Mouse (Mus musculus) gonadal fat pad, adult 2 months (tissue): ENCODE measurements at regions not wholly inside any gene's neighbourhood (a gene's known extent, or its start where the extent isn't known, plus 50 kb on each side); places are given as distances from the start of the nearest gene placed in this dataset.
"Not testable (repeated sequence)": the region's sequence is repeated elsewhere in the genome, so short reads cannot be mapped to it uniquely, and the experiment has no call there.

Source experiments
- DNase-seq: peaks from one replicate; pipeline ENCODE4 v3.0.0-alpha.2; 2012; ENCODE audit warnings: low read depth

DNA sequence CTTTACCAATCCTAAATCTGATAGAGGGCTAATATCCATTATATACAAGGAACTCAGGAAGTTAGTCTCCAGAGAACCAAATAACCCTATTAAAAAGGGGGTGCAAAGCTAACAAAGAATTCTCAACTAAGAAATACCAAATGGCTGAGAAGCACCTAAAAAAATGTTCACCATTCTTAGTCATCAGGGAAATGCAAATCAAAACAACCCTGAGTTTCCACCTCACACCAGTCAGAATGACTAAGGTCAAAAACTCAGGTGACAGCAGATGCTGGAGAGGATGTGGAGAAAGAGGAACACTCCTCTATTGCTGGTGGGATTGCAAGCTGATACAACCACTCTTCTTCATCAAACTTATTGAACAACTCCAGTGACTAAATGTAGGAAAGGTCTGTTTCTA lies 154.9 kb upstream of the Intu start:
- not testable (repeated sequence) for DNase-seq

DNA sequence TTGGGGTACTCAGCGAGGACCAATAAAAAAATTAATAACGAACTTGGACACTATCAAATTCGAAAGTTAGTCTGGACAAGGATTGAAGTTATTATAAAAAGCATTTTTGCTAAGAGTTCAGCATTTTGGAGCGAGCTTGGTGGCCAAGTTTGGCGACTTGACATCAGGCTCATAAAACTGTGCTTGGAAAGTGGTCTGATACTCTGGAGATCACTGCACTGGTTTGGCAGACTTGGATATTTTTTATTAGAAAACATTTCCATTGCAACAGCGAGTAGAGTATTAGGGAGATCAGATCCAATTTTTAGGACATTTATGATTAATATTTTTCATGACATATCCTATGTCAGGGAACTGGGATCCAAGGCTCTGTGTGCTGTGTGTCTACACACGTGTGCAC lies 153.7 kb upstream of the Intu start:
- DNase-seq: no peak

- DNase-seq: no peak
Measured at GRCm38 (mm10) chr3:40379063-40379462, 152.0 kb upstream of the Intu start.

- DNase-seq: no peak
Measured at GRCm38 (mm10) chr3:40391631-40392030, 139.5 kb upstream of the Intu start.

DNA sequence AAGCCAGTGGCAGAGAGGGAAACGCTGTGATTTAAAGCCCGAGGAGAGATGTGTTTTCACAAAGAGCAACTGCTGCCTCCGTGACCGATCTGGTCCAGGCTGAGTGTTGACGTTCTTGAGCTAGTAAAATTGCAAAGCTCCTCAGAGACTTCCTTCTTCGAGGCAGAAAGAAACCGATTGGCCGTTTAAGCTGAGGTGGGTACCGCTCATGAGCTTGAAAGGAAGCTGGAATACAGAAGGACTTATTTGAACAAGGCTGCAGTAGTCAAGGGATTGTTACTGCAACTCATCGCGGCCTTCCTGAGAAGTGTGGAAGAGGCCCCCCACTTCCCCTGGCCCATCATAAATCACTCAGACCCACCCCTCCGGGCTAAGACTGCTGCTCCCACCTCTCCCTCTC lies 132.9 kb upstream of the Intu start:
- DNase-seq: no peak

- no peak for DNase-seq
Measured at GRCm38 (mm10) chr3:40403402-40403801, 127.7 kb upstream of the Intu start.

DNA sequence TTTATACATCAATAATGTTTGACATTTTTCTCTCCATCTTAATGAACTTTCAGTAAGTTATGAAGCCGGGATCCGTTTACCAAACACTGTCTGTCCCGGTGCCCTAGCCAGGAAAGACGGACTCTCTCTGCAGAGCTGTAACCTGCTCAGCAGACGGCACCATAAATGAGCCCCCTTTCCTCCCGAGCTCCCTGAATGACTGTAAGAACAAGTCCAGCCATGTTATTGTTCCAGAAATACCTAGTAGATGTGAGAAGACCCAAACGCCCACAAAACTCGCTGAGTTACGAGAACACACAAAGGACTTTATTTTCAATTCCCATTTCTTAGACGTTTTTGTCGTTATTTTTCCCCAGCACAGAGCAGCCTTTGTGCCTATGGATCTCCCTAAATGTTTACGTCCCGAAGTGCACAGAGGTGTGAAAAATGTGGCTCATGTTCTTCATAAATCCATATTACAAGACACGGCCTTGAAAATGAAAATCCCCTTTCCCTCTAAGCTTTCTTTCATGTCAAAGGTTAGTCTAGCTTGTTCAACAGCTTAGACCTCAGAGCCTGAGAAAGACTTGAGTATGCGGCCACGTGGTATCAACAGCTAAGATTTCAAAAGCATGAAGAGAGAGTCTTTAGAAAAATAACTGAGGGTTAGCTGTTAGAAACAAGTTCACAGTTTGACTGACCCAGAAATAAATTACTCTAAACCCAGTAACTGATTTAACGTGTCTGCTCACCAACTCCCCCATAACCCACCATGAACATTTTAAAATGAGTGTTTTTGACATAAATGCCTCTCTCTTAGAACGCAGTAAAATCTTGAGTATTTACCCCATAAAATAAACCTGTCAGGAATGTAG lies 125.8 kb upstream of the Intu start:
- DNase-seq: no peak

GRCm38 (mm10) chr3:40405949-40406236 lies 125.2 kb upstream of the Intu start:
- DNase-seq: no peak

GRCm38 (mm10) chr3:40408921-40409488 lies 122.1 kb upstream of the Intu start:
- no peak for DNase-seq

- DNase-seq: no peak
Measured at GRCm38 (mm10) chr3:40410749-40411310, 120.3 kb upstream of the Intu start.

- not testable (repeated sequence) for DNase-seq
Measured at GRCm38 (mm10) chr3:40425183-40425844, 105.8 kb upstream of the Intu start.

DNA sequence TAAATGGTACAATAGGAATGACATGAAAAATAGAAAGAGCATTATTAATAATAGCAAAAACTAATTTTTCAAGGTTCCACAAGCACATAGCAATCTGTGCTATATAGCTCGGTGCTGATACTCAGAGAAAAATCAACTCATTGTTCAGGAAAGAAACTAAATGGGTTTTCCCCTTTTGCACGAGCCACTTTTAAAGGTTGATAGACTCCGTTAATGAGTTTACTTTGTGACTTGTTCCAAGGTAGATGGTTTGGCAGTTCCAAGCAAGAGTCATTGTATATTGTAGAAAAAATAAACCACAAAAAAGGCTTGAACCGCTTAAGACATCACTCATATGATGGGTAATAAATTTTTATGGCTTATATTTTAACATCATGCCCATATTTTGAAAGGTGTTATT lies 105.0 kb upstream of the Intu start:
- no peak for DNase-seq

- DNase-seq: no peak
Measured at GRCm38 (mm10) chr3:40428021-40428420, 103.1 kb upstream of the Intu start.

DNA sequence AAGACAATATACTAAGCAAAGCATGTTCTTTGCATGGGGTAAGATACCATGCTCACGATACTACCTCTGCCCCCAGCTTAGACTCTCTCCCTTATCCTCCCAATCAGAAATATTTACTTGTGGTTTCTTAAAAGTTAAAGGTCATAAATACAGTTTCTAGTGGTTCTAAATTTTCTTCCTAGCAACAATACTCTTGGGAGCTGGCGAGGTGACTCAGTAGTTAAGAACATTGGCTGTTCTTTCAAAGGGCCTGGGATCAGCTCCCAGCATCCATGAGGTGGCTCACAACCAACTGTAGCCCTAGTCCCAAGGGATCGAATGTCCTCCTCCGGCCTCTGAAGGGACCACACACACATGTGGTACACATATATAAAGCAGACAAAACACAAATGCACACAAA lies 92.8 kb upstream of the Intu start:
- no peak for DNase-seq

DNA sequence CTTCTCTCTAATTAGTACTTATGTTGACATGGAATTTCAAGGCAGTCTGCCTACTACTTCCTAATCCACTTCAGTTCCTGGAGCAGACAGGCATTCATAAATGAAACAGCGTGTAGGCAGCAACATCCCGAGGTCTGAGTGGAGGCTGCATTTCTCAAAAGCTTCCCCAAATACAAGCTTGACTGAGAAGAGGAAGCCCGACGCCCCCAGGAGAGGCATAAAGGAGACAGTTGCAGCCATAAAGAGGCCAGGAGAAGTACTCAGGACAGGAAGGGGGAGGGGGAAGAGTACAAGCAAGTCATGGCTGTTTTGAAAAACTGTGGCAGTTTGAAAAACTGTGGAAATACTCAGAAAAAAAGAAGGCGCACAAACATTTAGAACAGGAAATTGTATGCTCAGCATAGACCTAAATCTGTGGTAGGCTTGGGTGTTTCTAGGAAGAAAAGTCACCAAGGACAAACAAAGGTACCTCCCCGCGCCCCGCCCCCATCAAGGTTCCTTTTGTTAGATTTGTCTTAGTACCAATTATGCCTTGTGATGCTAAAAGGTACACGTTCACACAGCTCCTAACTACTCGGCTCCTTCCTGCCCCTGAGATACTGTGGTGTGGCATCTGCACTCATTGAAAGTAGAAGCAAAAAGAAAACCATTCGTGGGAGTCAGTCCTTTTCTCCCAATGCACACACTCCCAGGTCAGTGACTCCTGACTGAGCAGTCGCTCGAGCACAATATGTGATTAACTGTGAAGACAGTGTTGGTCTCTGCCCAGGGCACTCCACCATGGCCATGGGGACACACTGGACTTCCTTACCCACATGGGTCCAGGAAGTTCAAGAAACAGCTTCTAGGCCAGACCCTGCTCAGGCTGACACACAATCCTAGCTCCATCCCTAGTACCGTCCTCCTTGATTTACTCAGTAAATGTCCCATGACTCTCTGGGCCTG lies 89.7 kb upstream of the Intu start:
- no peak for DNase-seq

- no peak for DNase-seq
Measured at GRCm38 (mm10) chr3:40443788-40444595, 87.1 kb upstream of the Intu start.

GRCm38 (mm10) chr3:40452958-40453357 lies 78.1 kb upstream of the Intu start:
- no peak for DNase-seq

GRCm38 (mm10) chr3:40453552-40453951 lies 77.5 kb upstream of the Intu start:
- DNase-seq: no peak

DNA sequence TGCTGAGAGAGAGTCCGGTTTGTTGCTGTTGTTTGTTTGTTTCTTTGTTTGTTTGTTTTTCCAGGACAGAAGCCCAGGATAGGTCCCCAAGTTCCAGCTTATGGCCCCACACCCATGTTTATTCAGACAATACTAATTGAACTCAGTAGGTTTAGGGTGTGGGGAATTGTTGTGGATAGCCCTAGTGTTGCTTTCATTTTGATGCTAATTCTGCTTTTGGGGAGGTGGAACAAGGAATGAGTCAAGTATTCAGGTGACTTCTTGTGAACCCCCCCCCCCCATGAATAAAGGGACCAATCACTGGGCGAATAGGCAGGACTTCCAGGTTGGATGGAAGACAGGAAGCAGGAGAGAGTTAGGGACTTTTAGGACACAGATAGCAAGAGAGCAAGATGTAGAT lies 75.0 kb upstream of the Intu start:
- DNase-seq: no peak

GRCm38 (mm10) chr3:40458490-40458889 lies 72.6 kb upstream of the Intu start:
- no peak for DNase-seq

DNA sequence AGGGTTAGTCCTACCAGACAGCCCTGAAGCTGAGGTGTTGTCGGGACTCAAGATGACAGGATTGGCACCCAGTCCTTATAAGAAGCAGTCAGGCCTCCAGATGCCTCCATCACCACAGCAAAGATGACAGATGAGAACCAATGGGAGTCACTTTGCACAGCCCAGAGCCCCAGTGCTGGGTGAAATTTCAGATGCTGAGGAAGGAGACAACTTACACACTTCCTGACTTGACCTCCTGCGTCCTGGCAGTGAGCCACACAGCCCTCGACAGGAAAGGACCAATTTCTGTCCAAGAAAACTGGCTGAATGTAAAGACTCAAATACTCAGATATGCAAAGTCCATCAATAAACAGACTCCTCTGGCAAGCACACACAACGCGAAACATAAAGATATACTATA lies 67.6 kb upstream of the Intu start:
- no peak for DNase-seq
